Mouse (Mus musculus) spleen, adult 2 months (tissue): ENCODE measurements at regions not wholly inside any gene's neighbourhood (a gene's known extent, or its start where the extent isn't known, plus 50 kb on each side); places are given as distances from the start of the nearest gene placed in this dataset.

ENCODE experiments used
- DNase-seq, 2 experiments: peaks; one replicate each; pipeline versions ENCODE4 v3.0.0 to v3.0.0-alpha.2; 2012 to 2021; ENCODE audit warnings: low spot score in 2 of 2, low read depth in 1 of 2
- H3K27ac ChIP-seq: fragments of 200-500 bp; 2 replicates; pipeline ENCODE4 v1.5.1; 2012; ENCODE audit warnings: low read length, inconsistent platforms; ENCODE audit not compliant: insufficient read depth
- H3K27me3 ChIP-seq: fragments of 200-500 bp; 2 replicates; pipeline ENCODE4 v1.6.1; 2012; ENCODE audit warnings: mild to moderate bottlenecking, moderate library complexity, low read length, inconsistent platforms; ENCODE audit not compliant: control insufficient read depth, insufficient read depth
- H3K36me3 ChIP-seq: fragments of 200-500 bp; 2 replicates; pipeline ENCODE4 v1.6.1; 2012; ENCODE audit warnings: mild to moderate bottlenecking, low read length, inconsistent platforms; ENCODE audit not compliant: control insufficient read depth, insufficient read depth
- H3K4me1 ChIP-seq: fragments of 200-500 bp; 2 replicates; pipeline ENCODE4 v1.6.1; 2011; ENCODE audit warnings: inconsistent platforms; ENCODE audit not compliant: control insufficient read depth, insufficient read depth, insufficient read length
- H3K4me3 ChIP-seq: fragments of 200-500 bp; 2 replicates; pipeline ENCODE4 v1.5.1; 2011; ENCODE audit warnings: mild to moderate bottlenecking, inconsistent platforms; ENCODE audit not compliant: insufficient read depth, insufficient read length; ENCODE audit errors: extremely low read depth
- CTCF ChIP-seq: fragments of 200-500 bp; IDR thresholded peaks from 2 replicates; pipeline ENCODE4 v1.5.1; 2011; ENCODE audit warnings: mild to moderate bottlenecking, inconsistent platforms; ENCODE audit not compliant: insufficient read depth, insufficient read length, insufficient replicate concordance; ENCODE audit errors: extremely low read depth
- POLR2A ChIP-seq: fragments of 200-500 bp; IDR thresholded peaks from 2 replicates; pipeline ENCODE4 v1.6.1; 2011; ENCODE audit warnings: low read depth, low read length, inconsistent platforms
- WGBS: fragments of 180-500 bp; shearing (Covaris S2); methylation state at CpG from one replicate; pipeline ENCODE4 v1.1.7; 2018; 5-methylcytosine and 5-hydroxymethylcytosine counted together

- no peak for DNase-seq
- H3K27ac ChIP-seq = no peak overlapping the region
- WGBS = 84% methylated on average over 2 of the region's 2 CpGs
- no peaks in the 10 kb centered on the region for H3K4me1 ChIP-seq
- H3K36me3 ChIP-seq = no peaks in the 10 kb centered on the region
- no peaks in the 10 kb centered on the region for H3K27me3 ChIP-seq
- no peak for TF ChIP-seq CTCF
- TF ChIP-seq POLR2A = no peak
- H3K4me3 ChIP-seq = no peak overlapping the region
Observed at GRCm38 (mm10) chrX:14696375-14696774, 485.4 kb downstream of the H2al1n start.

DNA sequence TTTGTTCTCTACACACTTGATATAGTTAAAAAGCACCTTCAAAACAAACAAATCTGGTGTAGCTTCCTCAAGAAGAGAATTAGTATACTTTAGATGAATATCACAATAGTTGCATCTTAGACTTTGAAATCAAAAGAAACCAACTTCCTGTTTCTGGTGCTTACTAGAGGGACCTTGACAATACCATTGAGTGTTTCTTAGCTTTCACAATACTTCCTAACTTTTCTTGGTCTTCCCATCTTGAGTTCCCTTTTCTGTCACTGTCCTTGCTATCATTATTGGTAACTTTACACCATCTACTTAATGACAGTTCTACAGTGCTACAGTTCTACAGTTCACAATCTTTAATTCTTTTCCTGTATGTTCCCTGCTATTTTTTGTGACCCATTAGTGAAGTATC lies 528.1 kb downstream of the H2al1n start:
- H3K4me1 ChIP-seq = no peaks in the 10 kb centered on the region
- H3K36me3 ChIP-seq = no peaks in the 10 kb centered on the region
- no peak overlapping the region for H3K4me3 ChIP-seq
- H3K27me3 ChIP-seq = no peaks in the 10 kb centered on the region
- DNase-seq = no peak
- H3K27ac ChIP-seq = no peak overlapping the region
- no peak for TF ChIP-seq POLR2A
- no peak for TF ChIP-seq CTCF
